Mouse (Mus musculus): ENCODE results near the gene Rab5if.

- TF ChIP-seq CTCF (conservative IDR thresholded peaks at IDR 0.05; ENCODE audit: insufficient read depth, insufficient read length, low read depth, low read length) (no peak), POLR2A (IDR thresholded peaks at IDR 0.05; ENCODE audit: low read depth, low read length) (no peak)
Measured at GRCm38 (mm10) chr2:156874760-156875510, 12.0 kb downstream of the Rab5if start.
